In the genomic region with DNA sequence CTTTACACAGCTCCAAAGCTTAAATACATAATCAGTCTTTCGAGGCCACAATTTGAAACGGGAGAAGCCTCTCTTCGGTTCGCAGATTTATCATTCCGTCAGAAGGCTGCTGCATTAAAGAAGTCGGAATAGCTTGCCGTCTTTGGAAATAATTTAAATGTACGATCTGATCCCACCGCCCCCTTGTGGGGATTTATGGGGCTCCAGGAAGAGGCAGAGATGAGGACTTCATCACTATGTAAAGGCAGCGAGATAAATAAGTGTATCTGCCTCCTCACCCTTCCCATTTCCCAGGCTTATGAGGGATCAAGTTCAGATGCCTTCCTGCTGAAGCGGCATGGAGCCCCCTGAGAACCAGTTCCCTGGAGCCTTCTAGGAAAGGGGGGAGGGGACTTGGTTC, we compare ENCODE assay signal across 9 mouse cellular contexts.
DNase-seq lines count a peak whose midpoint lies in the region; ATAC-seq and TF ChIP-seq lines count a peak whose summit lies in the region.
"Had no signal": no experiment of that assay in that cellular context is flagged by ENCODE, and none has a peak within 500 bp of the region (broad histone marks: within the 10 kb centered on the region; RNA-seq: fewer than 3 reads in every experiment).

No protein-coding gene starts in this region.

- dilution Hi-C loops in CH12.LX (cut with MboI; ENCODE audit: extremely low pct_ligation_motif_present, extremely low pct_unique_long_range_greater_than_20kb, low sequenced_read_pairs) = no loop called here

- WGBS in intestine, embryonic 14.5 days = 15% methylated on average over 11 of the region's 11 CpGs
- WGBS in intestine, embryonic 16.5 days = 19% methylated on average over 11 of the region's 11 CpGs
- 10% methylated on average over 11 of the region's 11 CpGs for WGBS in hindbrain, embryonic 16.5 days
- WGBS in neural tube, embryonic 12.5 days = 19% methylated on average over 11 of the region's 11 CpGs

- no peak overlapping the region for H3K4me3 ChIP-seq in intestine, embryonic 14.5 days (ENCODE audit: low read depth, low read length)
- H3K4me3 ChIP-seq in intestine, embryonic 16.5 days (ENCODE audit: low read length) = no peak overlapping the region
- H3K4me3 ChIP-seq in CH12.LX (replicated peaks in 1 of 3; ENCODE audit: low read depth in 2 of 3, low read length in 2 of 3, poor library complexity in 1 of 3) = no peak overlapping the region
- H3K4me3 ChIP-seq in hindbrain, embryonic 16.5 days (ENCODE audit: low read length) = no peak overlapping the region
- no peak overlapping the region for H3K4me3 ChIP-seq in neural tube, embryonic 12.5 days
- H3K4me3 ChIP-seq: myocyte had no signal

- ATAC-seq in intestine, embryonic 14.5 days (replicated peaks; ENCODE audit: low FRiP score, low TSS enrichment, low read depth) = no peak
- no peak for ATAC-seq in intestine, embryonic 16.5 days
- peak; percentile 37; the same call in 1 of the 2 replicates for ATAC-seq in hindbrain, embryonic 16.5 days
- ATAC-seq in neural tube, embryonic 12.5 days (ENCODE audit: low FRiP score, low read depth) = no peak
- no peak for ATAC-seq in cerebellum, adult (ENCODE audit: insufficient number of reproducible peaks, low FRiP score, low TSS enrichment)

- H3K79me2 ChIP-seq in CH12.LX (replicated peaks; ENCODE audit: control insufficient read depth, extremely low read depth, insufficient read depth, poor library complexity, severe bottlenecking) = no peaks in the 10 kb centered on the region

- no peak overlapping the region for H3K9ac ChIP-seq in intestine, embryonic 14.5 days (ENCODE audit: low read length)
- H3K9ac ChIP-seq in intestine, embryonic 16.5 days (ENCODE audit: low read depth, low read length) = no peak overlapping the region
- no peak overlapping the region for H3K9ac ChIP-seq in CH12.LX (ENCODE audit: insufficient read depth, low read depth)
- H3K9ac ChIP-seq in hindbrain, embryonic 16.5 days (ENCODE audit: low read depth, low read length) = no peak overlapping the region
- no peak overlapping the region for H3K9ac ChIP-seq in neural tube, embryonic 12.5 days

- H3K9me3 ChIP-seq in intestine, embryonic 14.5 days (ENCODE audit: control insufficient read depth, low read length) = no peaks in the 10 kb centered on the region
- no peaks in the 10 kb centered on the region for H3K9me3 ChIP-seq in intestine, embryonic 16.5 days (ENCODE audit: control insufficient read depth, low read length)
- no peaks in the 10 kb centered on the region for H3K9me3 ChIP-seq in CH12.LX (replicated peaks; ENCODE audit: low read length)
- H3K9me3 ChIP-seq in hindbrain, embryonic 16.5 days (ENCODE audit: control insufficient read depth, low read length) = no peaks in the 10 kb centered on the region
- no peaks in the 10 kb centered on the region for H3K9me3 ChIP-seq in neural tube, embryonic 12.5 days

- H3K4me1 ChIP-seq in intestine, embryonic 14.5 days (replicated peaks; ENCODE audit: control insufficient read depth, insufficient read depth, low read length) = 0 out of 2 replicates have a peak, but pooled peaks cover 4% of the 10 kb centered on the region
- H3K4me1 ChIP-seq in intestine, embryonic 16.5 days (ENCODE audit: control insufficient read depth, insufficient read depth, low read length) = no peaks in the 10 kb centered on the region
- peaks cover 0 to 6% of the 10 kb centered on the region in 2 experiments; a peak in 1 of 4 replicates for H3K4me1 ChIP-seq in CH12.LX (ENCODE audit: control insufficient read depth in 1 of 2, insufficient read depth in 2 of 2)
- H3K4me1 ChIP-seq in hindbrain, embryonic 16.5 days (ENCODE audit: control insufficient read depth, insufficient read depth, low read depth, low read length) = peaks cover 5% of the 10 kb centered on the region
- H3K4me1 ChIP-seq in neural tube, embryonic 12.5 days = peaks cover 14% of the 10 kb centered on the region

- TF ChIP-seq POLR2A in CH12.LX (IDR thresholded peaks at IDR 0.05; ENCODE audit: low read depth, low read length) = no peak

- DNase-seq in intestine, embryonic 14.5 days (ENCODE audit: low spot score) = peak; percentile 69
- DNase-seq in CH12.LX (ENCODE audit: extremely low read depth) = no peak
- peak; percentile 76 for DNase-seq in embryo, embryonic 10.5 days (ENCODE audit: low spot score)
- DNase-seq in spleen, adult 12 weeks (ENCODE audit: low spot score) = no peak

- TF ChIP-seq RAD21 in CH12.LX (IDR thresholded peaks at IDR 0.05; ENCODE audit: low read depth, low read length) = no peak; the same call in none of the 2 replicates

- H3K4me2 ChIP-seq in intestine, embryonic 14.5 days (ENCODE audit: low read length) = 0 out of 2 replicates have a peak overlapping the region, but pooled peaks have one; percentile 5
- H3K4me2 ChIP-seq in intestine, embryonic 16.5 days (ENCODE audit: low read depth, low read length) = no peak overlapping the region
- no peak overlapping the region for H3K4me2 ChIP-seq in CH12.LX (ENCODE audit: insufficient read depth, low read depth, poor library complexity, severe bottlenecking)
- peak overlapping the region; percentile 14 for H3K4me2 ChIP-seq in hindbrain, embryonic 16.5 days (ENCODE audit: low read length)
- H3K4me2 ChIP-seq in neural tube, embryonic 12.5 days (replicated peaks) = peak overlapping the region; percentile 41

- TF ChIP-seq EP300 in CH12.LX (IDR thresholded peaks at IDR 0.05; ENCODE audit: low read length) = no peak

- peak in 1 of 2 experiments; percentile 40; a peak in 2 of 4 replicates for TF ChIP-seq CTCF in CH12.LX (conservative IDR thresholded peaks at IDR 0.05 in 1 of 2, IDR thresholded peaks at IDR 0.05 in 1 of 2; ENCODE audit: low read depth in 2 of 2, low read length in 2 of 2)

- in situ Hi-C loops in CH12.LX (cut with MboI; ENCODE audit: low pct_ligation_motif_present, low pct_unique_long_range_greater_than_20kb, low sequenced_read_pairs) = no loop called here

- H3K27ac ChIP-seq in intestine, embryonic 14.5 days (ENCODE audit: low read depth) = no peak overlapping the region
- no peak overlapping the region for H3K27ac ChIP-seq in intestine, embryonic 16.5 days (ENCODE audit: low read length)
- no peak overlapping the region for H3K27ac ChIP-seq in CH12.LX (ENCODE audit: insufficient read depth, low read depth)
- no peak overlapping the region for H3K27ac ChIP-seq in hindbrain, embryonic 16.5 days (ENCODE audit: low read depth, low read length)
- no peak overlapping the region for H3K27ac ChIP-seq in neural tube, embryonic 12.5 days

- H3K36me3 ChIP-seq in intestine, embryonic 14.5 days (ENCODE audit: control insufficient read depth, insufficient read depth, low read length) = no peaks in the 10 kb centered on the region
- H3K36me3 ChIP-seq in intestine, embryonic 16.5 days (ENCODE audit: control insufficient read depth, insufficient read depth, low read length) = no peaks in the 10 kb centered on the region
- no peaks in the 10 kb centered on the region for H3K36me3 ChIP-seq in CH12.LX (replicated peaks in 1 of 2; ENCODE audit: control insufficient read depth in 1 of 2, insufficient read depth in 1 of 2, low read length in 1 of 2)
- H3K36me3 ChIP-seq in hindbrain, embryonic 16.5 days (ENCODE audit: control insufficient read depth, insufficient read depth, low read length) = no peaks in the 10 kb centered on the region
- no peaks in the 10 kb centered on the region for H3K36me3 ChIP-seq in neural tube, embryonic 12.5 days

- 0 out of 2 replicates have a peak, but pooled peaks cover 13% of the 10 kb centered on the region for H3K27me3 ChIP-seq in intestine, embryonic 14.5 days (replicated peaks; ENCODE audit: control insufficient read depth, insufficient read depth, low read length)
- H3K27me3 ChIP-seq in intestine, embryonic 16.5 days (replicated peaks; ENCODE audit: control insufficient read depth, insufficient read depth, low read length) = no peaks in the 10 kb centered on the region
- H3K27me3 ChIP-seq in CH12.LX (replicated peaks) = no peaks in the 10 kb centered on the region
- no peaks in the 10 kb centered on the region; the same call in none of the 2 replicates for H3K27me3 ChIP-seq in hindbrain, embryonic 16.5 days (replicated peaks; ENCODE audit: control insufficient read depth, insufficient read depth, low read length)
- H3K27me3 ChIP-seq in neural tube, embryonic 12.5 days (replicated peaks) = peaks cover 5% of the 10 kb centered on the region; the same call in 1 of the 2 replicates

TF ChIP-seq in CH12.LX, 34 proteins besides CTCF, POLR2A, EP300 and RAD21:
- no peak for TF ChIP-seq MAX (IDR thresholded peaks at IDR 0.05; ENCODE audit: low read length)
- TF ChIP-seq SMC3 (IDR thresholded peaks at IDR 0.05; ENCODE audit: low read depth, low read length) = peak; percentile 43

Comparison
In these comparisons a context has a peak if more than half of its experiments do, and no peak if none do; other contexts are left out.
1. H3K4me2 ChIP-seq: peak in intestine, embryonic 14.5 days (single experiment), hindbrain, embryonic 16.5 days (single experiment) and neural tube, embryonic 12.5 days (single experiment); none in intestine, embryonic 16.5 days (single experiment) and CH12.LX (single experiment).
2. DNase-seq: peak in intestine, embryonic 14.5 days (single experiment) and embryo, embryonic 10.5 days (single experiment); none in CH12.LX (single experiment) and spleen, adult 12 weeks (single experiment).